Mouse (Mus musculus) lung, embryonic 16.5 days (tissue): Measurements from ENCODE around the gene Eml3. TPM values are rescaled to one million over a fixed set of nuclear protein-coding genes. Genes with fewer than 3 reads are reported as not detected.

ENCODE experiments used
- ATAC-seq: fragments of 200-750 bp; cut with Nextera tagmentation; 2 replicates; pipeline ENCODE4 v1.8.0; 2017; ENCODE audit warnings: low read depth, mild to moderate bottlenecking, moderate library complexity
- H3K27ac ChIP-seq: fragments of 300-500 bp; sonication (generic); 2 replicates; pipeline ENCODE4 v1.5.1; 2014; ENCODE audit warnings: mild to moderate bottlenecking, control low read depth, low read length
- H3K27me3 ChIP-seq: fragments of 300-500 bp; sonication (generic); 2 replicates; pipeline ENCODE4 v1.6.1; 2014; ENCODE audit warnings: low read depth, low read length, mixed read lengths; ENCODE audit not compliant: control insufficient read depth, insufficient read depth
- H3K36me3 ChIP-seq: fragments of 300-500 bp; sonication (generic); 2 replicates; pipeline ENCODE4 v1.6.1; 2014; ENCODE audit warnings: low read length; ENCODE audit not compliant: control insufficient read depth, insufficient read depth
- H3K4me1 ChIP-seq: fragments of 300-500 bp; sonication (generic); replicated peaks from 2 replicates; pipeline ENCODE4 v1.6.1; 2014; ENCODE audit warnings: low read length, mixed read lengths; ENCODE audit not compliant: control insufficient read depth, insufficient read depth
- H3K4me2 ChIP-seq: fragments of 300-500 bp; sonication (generic); 2 replicates; pipeline ENCODE4 v1.6.1; 2014; ENCODE audit warnings: low read depth, low read length, control low read depth
- H3K4me3 ChIP-seq: fragments of 300-500 bp; sonication (generic); 2 replicates; pipeline ENCODE4 v1.5.1; 2014; ENCODE audit warnings: mild to moderate bottlenecking, low read length, control low read depth
- H3K9ac ChIP-seq: fragments of 300-500 bp; sonication (generic); 2 replicates; pipeline ENCODE4 v1.6.1; 2014; ENCODE audit warnings: low read length, control low read depth
- H3K9me3 ChIP-seq: fragments of 300-500 bp; sonication (generic); 2 replicates; pipeline ENCODE4 v1.6.1; 2016; ENCODE audit warnings: low read length; ENCODE audit not compliant: control insufficient read depth
- WGBS: fragments of 180-500 bp; shearing (Covaris S2); extraction: QIAGEN DNeasy Blood & Tissue Kit; methylation state at CpG from one replicate; pipeline ENCODE4 v1.1.7; 2014; 5-methylcytosine and 5-hydroxymethylcytosine counted together
- polyA plus RNA-seq: library from polyadenylated mRNA; unstranded; fragments of >200 nt; fragmentation: Nextera tagmentation; extraction: Ambion mirVana; gene quantifications from 2 replicates; pipeline ENCODE4 v1.2.1, GENCODE M21; 2015

Gene Eml3
- 31.0 and 32.2 TPM in 2 replicates for polyA plus RNA-seq

DNA sequence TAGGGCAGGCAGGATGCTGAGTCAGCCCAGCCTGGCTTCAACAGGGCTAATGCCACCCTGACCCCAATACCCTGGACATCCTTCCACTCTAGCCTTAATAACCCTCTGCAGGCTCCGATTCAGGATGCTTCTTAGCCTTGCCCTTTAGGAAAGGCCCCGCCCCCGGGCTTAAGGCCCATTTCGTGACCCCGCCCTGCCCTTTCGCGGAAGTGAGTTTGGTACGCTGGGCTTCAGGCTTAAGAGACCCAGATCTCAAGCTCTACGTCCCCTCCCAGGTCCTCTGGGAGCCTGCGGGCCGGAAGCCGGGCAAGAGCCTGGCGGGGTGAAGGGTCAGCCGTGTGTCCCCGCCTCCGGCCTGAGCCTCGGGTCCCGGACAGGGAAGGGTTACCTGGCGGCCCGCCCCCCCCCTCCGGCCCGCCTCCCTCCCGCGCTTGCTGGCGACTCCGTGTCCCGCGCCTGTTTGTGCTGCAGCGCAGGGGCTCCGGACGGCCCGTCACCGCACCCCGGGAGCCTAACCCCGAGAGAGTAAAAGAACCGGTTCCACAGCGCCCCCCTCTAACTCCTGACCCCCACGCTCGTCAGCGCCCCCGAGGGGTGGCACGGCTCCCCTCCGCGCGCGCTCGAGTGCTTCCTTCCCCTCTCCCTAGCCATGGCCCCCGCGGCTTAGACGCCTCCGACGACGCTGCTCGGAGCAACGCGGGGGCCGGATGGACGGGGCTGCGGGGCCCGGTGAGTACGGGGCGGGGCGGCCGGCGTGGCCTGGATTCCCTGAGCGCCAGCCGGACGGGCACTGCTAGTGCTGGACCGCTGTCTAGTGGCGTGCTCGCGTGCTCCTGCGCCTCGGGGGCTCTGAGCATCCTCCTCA is at the start of gene Eml3, which contains the start of gene Rom1:
Gene Eml3, plus strand, starts transcription at position 329 of the 865 bp plus-strand sequence.
Gene Rom1, minus strand, starts transcription at position 133 of the 865 bp plus-strand sequence.
- peak; percentile 90 for ATAC-seq
- Histone ChIP-seq H3K27ac (peak within 1 kb of the TSS; percentile 95), H3K9me3 (no peaks in the 10 kb centered on the region), H3K36me3 (peaks cover 20% of the 10 kb centered on the region), H3K9ac (peak within 1 kb of the TSS; percentile 89), H3K4me1 (peaks cover 9% of the 10 kb centered on the region), H3K4me3 (peak within 1 kb of the TSS; percentile 82), H3K27me3 (no peaks in the 10 kb centered on the region), H3K4me2 (peak within 1 kb of the TSS; percentile 81)
- under 1% methylated on average over 51 of the region's 74 CpGs for WGBS

DNA sequence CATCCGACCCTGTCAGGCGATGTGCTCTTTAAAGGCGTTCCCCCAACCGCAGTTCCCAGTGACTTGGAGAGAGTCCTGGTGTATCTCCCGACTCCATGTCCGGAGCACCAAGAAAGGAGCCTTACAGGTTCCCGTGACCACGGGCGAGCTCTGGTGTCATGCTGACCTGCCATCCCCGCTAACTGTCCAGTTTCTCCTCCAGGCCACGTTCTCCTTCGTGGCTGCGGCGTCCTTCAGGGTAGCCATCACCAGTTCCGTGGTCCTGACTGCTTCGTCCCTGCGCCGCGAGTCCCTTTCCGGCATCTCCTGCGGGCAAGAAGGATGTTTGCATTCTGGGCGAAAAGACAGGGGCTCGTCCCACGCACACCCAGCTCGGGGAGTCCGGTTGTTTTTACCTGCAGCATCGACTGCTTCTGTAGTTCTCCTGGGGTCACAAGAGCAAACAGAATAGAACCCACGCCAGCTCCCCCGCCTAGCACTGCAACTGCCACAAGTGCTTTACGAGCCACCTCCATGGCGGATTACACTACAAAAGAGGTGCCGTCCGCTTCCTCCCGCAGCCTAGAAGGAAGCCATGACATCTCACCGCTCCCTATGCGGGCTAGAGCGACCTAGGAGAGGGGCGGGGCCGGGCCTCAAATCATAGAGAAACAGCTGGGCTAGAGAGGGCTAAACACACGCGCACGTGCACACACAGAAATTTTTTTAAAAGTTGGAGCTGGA is 48.9 kb upstream of the Eml3 start, which contains the start of gene Uqcc3:
Gene Uqcc3, minus strand, starts transcription at position 613 of the 723 bp plus-strand sequence.
- peak; percentile 97 for ATAC-seq

GRCm38 (mm10) chr19:8881034-8881392 is 48.3 kb upstream of the Eml3 start:
- WGBS, result 9% methylated on average over 3 of the region's 3 CpGs
- no peak for ATAC-seq
- H3K9me3 ChIP-seq, result no peaks in the 10 kb centered on the region
- peak overlapping the region; percentile 89 for H3K9ac ChIP-seq
- no peaks in the 10 kb centered on the region; the same call in 1 of the 2 replicates for H3K4me1 ChIP-seq
- no peak overlapping the region for H3K27ac ChIP-seq
- H3K4me2 ChIP-seq, result peak overlapping the region; percentile 82
- no peaks in the 10 kb centered on the region for H3K27me3 ChIP-seq
- H3K4me3 ChIP-seq, result peak overlapping the region; percentile 83
- peaks cover 3% of the 10 kb centered on the region; the same call in 1 of the 2 replicates for H3K36me3 ChIP-seq

More for the DNA sequence above, 48.9 kb upstream of the Eml3 start, which contains the start of gene Uqcc3:
- peak within 1 kb of the TSS; percentile 89 for H3K9ac ChIP-seq
- peak within 1 kb of the TSS; percentile 83 for H3K4me3 ChIP-seq
- H3K9me3 ChIP-seq, result no peaks in the 10 kb centered on the region
- WGBS, result under 1% methylated on average over 42 of the region's 42 CpGs
- peaks cover 5% of the 10 kb centered on the region for H3K36me3 ChIP-seq
- no peaks in the 10 kb centered on the region; the same call in 1 of the 2 replicates for H3K4me1 ChIP-seq
- H3K27me3 ChIP-seq, result no peaks in the 10 kb centered on the region
- H3K4me2 ChIP-seq, result peak within 1 kb of the TSS; percentile 82
- H3K27ac ChIP-seq, result peak within 1 kb of the TSS; percentile 83

GRCm38 (mm10) chr19:8883616-8884015 is 45.7 kb upstream of the Eml3 start, which contains the start of the genes Lbhd1 and Gm49403:
Lbhd1 (plus strand) TSS chr19:8883732.
Gm49403 (plus strand) TSS chr19:8883930.
- peaks cover 6% of the 10 kb centered on the region for H3K4me1 ChIP-seq
- ATAC-seq, result no peak
- 69% methylated on average over 3 of the region's 3 CpGs for WGBS
- H3K27me3 ChIP-seq, result no peaks in the 10 kb centered on the region
- no peaks in the 10 kb centered on the region for H3K9me3 ChIP-seq
- H3K4me2 ChIP-seq, result no peak within 1 kb of the TSS
- H3K4me3 ChIP-seq, result no peak within 1 kb of the TSS
- H3K36me3 ChIP-seq, result no peaks in the 10 kb centered on the region
- H3K9ac ChIP-seq, result no peak within 1 kb of the TSS
- no peak within 1 kb of the TSS for H3K27ac ChIP-seq

- no peaks in the 10 kb centered on the region for H3K9me3 ChIP-seq
- peak overlapping the region; percentile 84 for H3K9ac ChIP-seq
- peak overlapping the region; percentile 77 for H3K27ac ChIP-seq
- ATAC-seq, result no peak
- H3K27me3 ChIP-seq, result no peaks in the 10 kb centered on the region
- H3K4me3 ChIP-seq, result peak overlapping the region; percentile 76; the same call in 1 of the 2 replicates
- 48% methylated on average over 1 of the region's 1 CpGs for WGBS
- peak overlapping the region; percentile 79; the same call in 1 of the 2 replicates for H3K4me2 ChIP-seq
- peaks cover 8% of the 10 kb centered on the region; the same call in 1 of the 2 replicates for H3K36me3 ChIP-seq
- peaks cover 12% of the 10 kb centered on the region for H3K4me1 ChIP-seq
These were observed 42.3 kb upstream of the Eml3 start for GRCm38 (mm10) chr19:8886916-8887584.

- peaks cover 12% of the 10 kb centered on the region for H3K4me1 ChIP-seq
- no peaks in the 10 kb centered on the region for H3K27me3 ChIP-seq
- 10% methylated on average over 19 of the region's 19 CpGs for WGBS
- peak overlapping the region; percentile 77 for H3K27ac ChIP-seq
- peaks cover 8% of the 10 kb centered on the region; the same call in 1 of the 2 replicates for H3K36me3 ChIP-seq
- peak overlapping the region; percentile 79 for H3K4me2 ChIP-seq
- no peak for ATAC-seq
- H3K4me3 ChIP-seq, result peak overlapping the region; percentile 76
- H3K9ac ChIP-seq, result peak overlapping the region; percentile 84
- H3K9me3 ChIP-seq, result no peaks in the 10 kb centered on the region
These were observed 41.5 kb upstream of the Eml3 start for GRCm38 (mm10) chr19:8887585-8888463.

DNA sequence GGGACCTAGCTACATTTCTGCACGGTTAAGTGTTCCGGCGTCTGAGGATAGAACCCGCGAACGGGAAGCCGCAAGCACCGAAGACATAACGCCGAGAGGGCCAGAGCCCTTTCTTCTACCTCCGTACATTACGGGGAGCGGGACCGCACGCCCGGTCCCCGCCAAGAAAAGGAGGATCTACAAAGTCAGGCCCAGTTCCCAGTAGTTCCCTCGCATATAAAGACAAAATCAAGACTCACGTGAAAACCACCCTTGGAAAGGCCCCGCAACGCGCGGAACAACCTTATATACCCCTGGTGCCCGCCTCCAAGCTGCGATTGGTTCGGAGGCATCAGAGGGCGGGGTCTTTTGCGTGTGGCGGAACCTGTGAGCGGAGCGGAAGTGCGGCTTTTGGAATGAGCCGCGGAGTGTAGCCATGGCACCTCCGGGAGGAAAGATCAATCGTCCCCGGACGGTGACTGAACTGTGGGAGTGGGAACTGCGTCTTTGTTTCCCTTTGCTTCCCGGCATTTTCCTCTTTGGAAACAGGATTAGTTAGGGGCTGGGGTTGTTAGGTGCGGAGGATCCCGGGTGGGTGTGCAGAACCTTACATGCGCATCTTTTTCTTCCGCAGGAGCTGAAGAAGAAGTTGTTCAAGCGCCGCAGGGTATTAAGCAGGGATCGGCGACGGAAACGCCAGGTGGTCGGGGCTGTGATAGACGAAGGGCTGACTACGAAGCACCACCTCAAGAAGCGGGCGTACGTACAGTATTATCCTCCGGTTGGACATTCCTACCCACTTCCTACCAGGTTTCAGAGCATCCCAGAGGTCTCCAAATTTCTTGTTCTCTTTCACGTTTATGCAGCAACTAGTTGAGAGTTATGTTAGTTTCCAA is 40.6 kb upstream of the Eml3 start, which contains the start of the genes 1810009A15Rik and Gm49416:
Gene 1810009A15Rik, plus strand, starts transcription at position 343 of the 875 bp plus-strand sequence.
Gene Gm49416, plus strand, starts transcription at position 416 of the 875 bp plus-strand sequence.
- Histone ChIP-seq H3K9me3 (no peaks in the 10 kb centered on the region), H3K27ac (peak within 1 kb of the TSS; percentile 83), H3K27me3 (no peaks in the 10 kb centered on the region), H3K4me3 (peak within 1 kb of the TSS; percentile 76), H3K4me2 (peak within 1 kb of the TSS; percentile 79), H3K9ac (peak within 1 kb of the TSS; percentile 84), H3K4me1 (peaks cover 16% of the 10 kb centered on the region), H3K36me3 (peaks cover 8% of the 10 kb centered on the region; the same call in 1 of the 2 replicates)
- 1% methylated on average over 58 of the region's 58 CpGs for WGBS
- ATAC-seq, result peak; percentile 96
